Mouse (Mus musculus) liver (tissue): ENCODE results near the gene Tmem158.

ENCODE experiments used
- DNase-seq: peaks from one replicate; pipeline ENCODE4 v3.0.0-alpha.2; 2020; ENCODE audit warnings: mixed read lengths

The Tmem158 gene

GRCm38 (mm10) chr9:123245146-123245545 is 15.4 kb downstream of the Tmem158 start:
- DNase-seq: no peak

DNA sequence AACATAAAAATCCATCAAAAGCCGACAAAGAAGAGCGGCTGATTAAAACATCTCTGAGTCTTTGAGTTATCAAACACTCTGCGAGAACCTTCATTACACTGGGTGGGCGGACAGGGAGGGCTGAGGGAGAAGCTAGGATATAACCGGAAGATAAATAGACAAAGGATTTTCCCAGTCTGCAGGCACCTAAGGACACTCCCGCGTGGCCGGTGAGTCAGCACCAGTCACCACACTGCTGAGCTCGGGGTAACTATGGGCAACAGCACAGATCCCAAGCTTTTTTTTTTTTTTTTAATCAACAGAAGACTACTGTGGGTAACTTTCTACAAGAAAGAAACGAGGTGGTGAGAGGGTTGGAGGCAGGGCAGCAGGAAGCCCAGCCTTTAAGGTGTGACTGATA is 16.6 kb downstream of the Tmem158 start:
- DNase-seq: no peak

GRCm38 (mm10) chr9:123241191-123241590 is 19.4 kb downstream of the Tmem158 start:
- no peak for DNase-seq

GRCm38 (mm10) chr9:123240751-123241150 is 19.8 kb downstream of the Tmem158 start:
- DNase-seq: no peak

GRCm38 (mm10) chr9:123240271-123240670 is 20.3 kb downstream of the Tmem158 start:
- no peak for DNase-seq

GRCm38 (mm10) chr9:123239651-123240050 is 20.9 kb downstream of the Tmem158 start:
- DNase-seq: no peak

DNA sequence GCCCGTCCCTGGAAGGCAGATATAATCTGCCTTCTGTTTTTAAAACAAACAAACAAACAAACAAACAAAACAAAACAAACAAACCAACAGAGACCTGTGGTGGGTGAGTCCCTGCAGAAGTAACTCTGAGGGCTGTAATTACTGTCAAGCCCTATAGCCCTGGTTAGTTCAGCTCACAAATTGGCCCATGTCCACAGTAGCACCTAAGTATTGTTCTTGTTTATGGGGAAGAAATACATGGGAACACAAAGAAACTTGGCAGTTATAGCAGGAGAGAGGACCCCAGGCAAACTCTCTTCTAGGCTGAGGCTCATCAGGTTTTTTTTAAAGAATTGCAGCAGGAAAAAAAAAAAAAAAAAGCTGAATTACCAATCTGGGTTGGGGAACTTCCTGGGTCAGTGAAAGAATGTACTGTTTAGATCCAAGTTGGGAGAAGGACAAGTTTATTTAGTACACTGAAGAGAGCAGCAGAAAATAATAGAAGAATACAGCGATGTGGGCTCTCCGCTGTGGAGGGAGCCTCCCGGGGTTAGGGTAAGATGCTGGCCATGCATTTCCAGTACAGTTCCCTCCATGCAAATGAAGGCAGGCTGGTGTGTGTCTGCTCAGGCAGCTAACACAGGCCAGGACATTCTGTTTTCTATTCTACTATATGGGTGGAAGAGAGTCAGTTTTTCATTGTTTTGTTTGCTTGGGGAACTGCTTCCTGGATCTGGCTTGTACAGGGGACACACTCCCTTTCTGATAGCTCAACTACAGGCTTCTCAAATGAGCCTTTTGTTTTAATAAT is 22.1 kb downstream of the Tmem158 start:
- DNase-seq: no peak

DNA sequence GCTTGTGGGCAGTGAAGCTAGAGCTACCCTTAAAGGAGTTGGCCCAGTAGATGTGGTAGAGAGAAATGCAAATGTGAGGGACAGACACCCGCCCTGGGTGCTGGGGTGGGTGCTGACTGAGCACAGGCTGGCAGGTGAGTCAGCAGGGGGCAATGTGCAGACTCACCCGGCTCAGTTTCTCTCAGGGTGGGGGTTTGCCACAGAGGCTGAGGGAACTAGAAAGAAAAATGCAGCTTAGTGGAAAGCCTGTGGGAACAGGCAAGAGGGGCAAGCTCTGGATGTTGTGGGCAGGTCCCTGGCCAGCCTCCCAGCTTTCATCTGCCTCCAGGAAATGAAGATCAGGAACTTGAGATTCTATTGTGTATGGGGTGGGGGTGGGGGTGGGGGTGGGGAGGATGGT is 22.8 kb downstream of the Tmem158 start:
- peak; percentile 25 for DNase-seq

DNA sequence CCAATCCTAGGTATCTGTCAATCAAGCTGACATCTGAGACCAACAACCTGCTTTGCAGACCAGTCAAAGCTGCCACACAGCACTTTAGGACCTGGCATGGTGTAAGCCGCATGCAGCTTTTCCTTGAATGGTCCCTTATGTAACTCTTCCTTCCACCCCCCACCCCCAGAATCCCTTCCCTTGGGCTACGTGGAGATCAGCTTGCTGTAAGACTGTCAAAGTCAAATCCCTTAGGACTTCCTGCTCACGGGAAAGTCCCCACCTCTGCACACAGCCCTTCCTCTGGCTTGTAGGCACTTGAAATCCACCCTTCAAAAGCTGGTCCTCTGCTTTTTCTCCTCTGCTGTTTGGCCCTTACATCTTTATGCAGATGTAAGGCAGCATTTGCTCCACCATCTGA is 24.9 kb downstream of the Tmem158 start:
- no peak for DNase-seq

- DNase-seq: no peak
Observed at GRCm38 (mm10) chr9:123229826-123230225, 30.7 kb downstream of the Tmem158 start.

GRCm38 (mm10) chr9:123228671-123229070 is 31.9 kb downstream of the Tmem158 start:
- no peak for DNase-seq

DNA sequence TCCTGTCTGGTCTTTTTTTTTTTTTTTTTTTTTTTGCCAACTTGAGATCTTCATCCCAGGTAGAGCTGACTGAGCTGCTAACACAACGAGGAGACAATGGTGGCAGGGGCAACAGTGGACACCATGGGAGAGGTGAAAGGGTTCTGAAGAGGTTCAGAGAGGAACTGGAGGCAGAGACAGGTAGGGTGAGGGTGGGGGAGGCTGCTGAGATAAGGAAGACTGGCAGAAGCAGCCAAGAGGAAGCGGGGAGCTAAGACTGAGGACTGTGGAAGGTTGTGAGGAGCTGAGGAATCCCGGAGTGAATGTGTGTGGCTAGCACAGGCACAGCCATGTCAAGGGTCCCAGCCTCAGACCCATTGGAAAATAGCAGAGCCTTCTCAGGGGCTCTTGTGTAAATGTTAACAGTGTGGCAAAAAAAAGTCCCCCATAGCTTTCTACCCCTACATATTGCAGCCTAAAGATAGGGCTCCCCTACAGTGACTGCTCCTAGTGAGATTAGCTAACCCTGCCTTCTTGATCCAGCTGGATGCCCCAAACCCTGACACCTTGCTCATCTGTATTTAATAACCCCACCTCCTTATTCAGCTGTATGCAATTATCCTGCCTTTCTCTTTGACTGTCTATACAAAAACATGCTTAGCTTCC is 33.3 kb downstream of the Tmem158 start:
- peak; percentile 60 for DNase-seq

- peak; percentile 45 for DNase-seq
Observed at GRCm38 (mm10) chr9:123224863-123225431, 35.6 kb downstream of the Tmem158 start.

GRCm38 (mm10) chr9:123219826-123220225 is 40.7 kb downstream of the Tmem158 start:
- DNase-seq: no peak

DNA sequence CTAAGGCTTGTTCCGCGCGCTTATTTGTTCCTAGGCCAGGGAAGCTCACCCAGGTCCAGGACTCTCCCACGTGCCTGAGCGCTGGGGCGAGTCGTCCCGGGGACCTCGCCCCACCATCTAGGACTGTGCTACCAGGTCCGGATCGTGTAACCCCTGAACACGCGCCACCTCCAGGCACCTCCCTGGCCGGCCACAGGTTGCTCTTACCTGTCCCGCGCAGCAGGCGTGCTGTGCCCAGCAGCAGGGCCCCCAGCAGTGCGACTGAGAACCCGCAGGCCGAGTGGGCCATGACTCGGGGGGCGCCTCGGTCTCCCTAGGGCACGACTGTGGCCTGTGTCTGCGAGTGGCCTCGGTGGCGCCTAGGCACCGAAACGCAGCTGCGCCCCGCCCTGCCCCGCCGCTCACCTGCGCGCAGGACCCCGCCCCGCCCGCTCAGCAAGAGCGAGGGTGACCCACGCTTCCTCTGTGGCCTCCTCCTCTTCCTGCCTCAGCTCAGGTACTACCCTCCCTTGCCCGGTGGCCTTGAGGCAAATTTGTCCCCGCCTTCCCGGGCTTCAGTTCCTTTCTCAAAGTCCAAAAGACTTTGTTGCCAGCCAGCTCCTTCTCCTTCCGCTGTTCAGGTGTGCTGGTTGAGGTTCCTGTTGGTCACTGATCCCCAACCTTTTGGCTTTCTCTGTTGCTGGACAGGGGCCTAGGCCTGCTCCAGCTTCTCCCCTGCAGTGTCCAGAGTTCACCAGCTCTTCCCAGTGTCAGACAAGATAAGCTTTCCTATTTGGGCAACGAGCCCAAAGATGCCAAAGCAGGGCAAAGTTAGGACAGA is 44.7 kb downstream of the Tmem158 start, which contains the start of gene Cdcp1:
Gene Cdcp1, minus strand, starts transcription at position 418 of the 820 bp plus-strand sequence.
- peak; percentile 8 for DNase-seq

DNA sequence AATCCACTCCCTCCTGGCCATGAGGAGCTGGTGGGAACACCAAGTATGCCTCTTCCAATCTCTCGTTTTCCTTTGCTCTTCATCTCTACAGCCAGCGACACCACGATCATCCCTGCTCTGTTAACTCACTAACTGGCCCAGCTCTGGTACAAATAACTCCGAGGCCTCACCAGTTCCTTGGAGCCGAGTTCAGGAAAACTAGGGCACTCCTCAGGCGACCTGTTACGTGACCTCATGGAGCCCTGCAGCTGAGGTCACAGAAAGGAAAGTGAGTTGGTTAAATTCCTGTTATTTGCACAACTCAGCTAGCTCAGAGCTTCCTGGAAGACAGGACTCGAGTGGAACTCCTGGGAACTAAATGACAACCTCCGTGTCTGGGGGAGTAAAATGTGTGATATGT is 47.2 kb downstream of the Tmem158 start:
- DNase-seq: no peak
